Mouse (Mus musculus) spleen, postnatal 14 days (tissue): ENCODE data around the gene Mfsd7a.

Source experiments
- DNase-seq, 2 experiments: peaks; one replicate each; pipeline ENCODE4 v3.0.0; 2021 to 2022; ENCODE audit warnings: low spot score in 2 of 2

The Mfsd7a gene

GRCm38 (mm10) chr5:108433804-108434587, 14.7 kb downstream of the Mfsd7a start, which contains the start of gene Atp5k:
TSS of gene Atp5k (minus strand) at chr5:108434448.
- DNase-seq, result peak; percentile 87 to 93

GRCm38 (mm10) chr5:108431196-108431595, 17.5 kb downstream of the Mfsd7a start:
- DNase-seq, result no peak

GRCm38 (mm10) chr5:108427186-108427585, 21.5 kb downstream of the Mfsd7a start:
- peak in 1 of 2 experiments; percentile 41 for DNase-seq

GRCm38 (mm10) chr5:108423427-108423826, 25.3 kb downstream of the Mfsd7a start:
- no peak for DNase-seq

- no peak for DNase-seq
Observed at GRCm38 (mm10) chr5:108422741-108423140, 25.9 kb downstream of the Mfsd7a start.

- no peak for DNase-seq
Observed at GRCm38 (mm10) chr5:108414711-108415110, 34.0 kb downstream of the Mfsd7a start.

GRCm38 (mm10) chr5:108406977-108407376, 41.7 kb downstream of the Mfsd7a start:
- DNase-seq, result no peak

- no peak for DNase-seq
Observed at GRCm38 (mm10) chr5:108405460-108405859, 43.2 kb downstream of the Mfsd7a start.

- no peak for DNase-seq
Observed at GRCm38 (mm10) chr5:108403453-108403852, 45.2 kb downstream of the Mfsd7a start.
